24 mouse cellular contexts compared by ENCODE assay signal in the genomic region with DNA sequence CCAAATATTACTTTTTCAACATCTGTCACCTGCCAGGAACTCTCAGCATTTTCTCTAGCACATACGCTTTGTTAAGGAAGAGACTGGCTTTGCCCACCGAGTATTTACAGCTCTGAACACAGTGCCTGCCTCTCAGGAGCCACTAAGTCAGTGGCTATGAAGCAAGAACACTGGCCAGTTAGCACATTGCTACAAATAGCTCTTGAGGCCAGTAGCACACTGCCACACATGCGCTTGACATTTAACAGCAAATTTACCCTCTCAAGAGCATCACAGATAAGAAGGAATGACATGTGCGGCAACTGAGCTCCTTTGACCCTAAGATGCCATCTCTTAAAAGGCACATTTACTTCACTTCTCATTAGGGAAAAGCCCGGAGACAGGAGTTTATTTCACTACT.
DNase-seq lines count a peak whose midpoint lies in the region; ATAC-seq and TF ChIP-seq lines count a peak whose summit lies in the region.
"Had no signal": no experiment of that assay in that cellular context is flagged by ENCODE, and none has a peak within 500 bp of the region (broad histone marks: within the 10 kb centered on the region; RNA-seq: fewer than 3 reads in every experiment).

No protein-coding gene starts in this region.

- peak overlapping the region; percentile 64; the same call in 1 of the 2 replicates for H3K27ac ChIP-seq in heart, embryonic 11.5 days (ENCODE audit: low read depth, low read length)
- peak overlapping the region; percentile 85 for H3K27ac ChIP-seq in heart, postnatal 0 days (ENCODE audit: low read depth)
- H3K27ac ChIP-seq: embryonic facial prominence, embryonic 12.5 days; forebrain, embryonic 12.5 days; intestine, embryonic 15.5 days; limb, embryonic 10.5 days; midbrain, embryonic 15.5 days; neural tube, embryonic 12.5 days had no signal

- no peak overlapping the region for H3K4me3 ChIP-seq in heart, embryonic 11.5 days (ENCODE audit: low read depth, low read length)
- H3K4me3 ChIP-seq in heart, postnatal 0 days (ENCODE audit: low read depth, low read length): no peak overlapping the region
- H3K4me3 ChIP-seq: embryonic facial prominence, embryonic 12.5 days; forebrain, embryonic 12.5 days; intestine, embryonic 15.5 days; limb, embryonic 10.5 days; midbrain, embryonic 15.5 days; neural tube, embryonic 12.5 days had no signal

- 0 out of 2 replicates have a peak, but pooled peaks have one; percentile 53 for ATAC-seq in heart, embryonic 11.5 days (replicated peaks; ENCODE audit: insufficient number of reproducible peaks, low FRiP score, low TSS enrichment)
- peak; percentile 88 for ATAC-seq in heart, postnatal 0 days (ENCODE audit: insufficient read depth, low read depth)
- ATAC-seq: activated CD4-positive, CD25-positive, alpha-beta regulatory T cell, adult 4 months; hindbrain, embryonic 16.5 days; intestine, embryonic 15.5 days; midbrain, embryonic 15.5 days had no signal

- TF ChIP-seq EP300 in heart, postnatal 0 days (IDR thresholded peaks at IDR 0.05; ENCODE audit: low read depth): no peak

- no peak overlapping the region for H3K9ac ChIP-seq in heart, embryonic 11.5 days (ENCODE audit: low read depth, low read length)
- no peak overlapping the region for H3K9ac ChIP-seq in heart, postnatal 0 days (replicated peaks; ENCODE audit: low read depth, low read length)
- H3K9ac ChIP-seq: embryonic facial prominence, embryonic 12.5 days; forebrain, embryonic 12.5 days; intestine, embryonic 15.5 days; midbrain, embryonic 15.5 days; neural tube, embryonic 12.5 days had no signal

- no peaks in the 10 kb centered on the region for H3K36me3 ChIP-seq in heart, embryonic 11.5 days (ENCODE audit: control insufficient read depth, insufficient read depth, low read length)
- no peaks in the 10 kb centered on the region for H3K36me3 ChIP-seq in heart, postnatal 0 days (replicated peaks; ENCODE audit: control insufficient read depth, insufficient read depth, low read length)
- H3K36me3 ChIP-seq: embryonic facial prominence, embryonic 12.5 days; forebrain, embryonic 12.5 days; intestine, embryonic 15.5 days; limb, embryonic 10.5 days; midbrain, embryonic 15.5 days; neural tube, embryonic 12.5 days had no signal

- 37% methylated on average over 5 of the region's 5 CpGs for WGBS in heart, embryonic 11.5 days (ENCODE audit: insufficient replicate concordance)
- WGBS in heart, postnatal 0 days: 23% methylated on average over 5 of the region's 5 CpGs

- DNase-seq in heart, adult 8-10 months (ENCODE audit: low spot score): peak; percentile 31
- no peak for DNase-seq in heart, postnatal 36 days
- peak; percentile 35 for DNase-seq in 416B (ENCODE audit: low read depth)
- peak; percentile 76 for DNase-seq in heart, postnatal 0 days (ENCODE audit: low spot score)
- DNase-seq in MN1 (ENCODE audit: low spot score): no peak
- DNase-seq in cerebellum, adult 9-10 months: no peak
- DNase-seq: adrenal gland, adult 8-10 months; cerebellum, adult 11-12 months; cerebellum, postnatal 14 days; kidney, adult 9 months; kidney, postnatal 14 days; liver; lung, postnatal 14 days; right cerebral cortex, postnatal 14 days; thymus, postnatal 14 days had no signal

- H3K4me1 ChIP-seq in heart, embryonic 11.5 days (ENCODE audit: control insufficient read depth, insufficient read depth, low read length): peaks cover 28% of the 10 kb centered on the region
- peaks cover 17% of the 10 kb centered on the region for H3K4me1 ChIP-seq in heart, postnatal 0 days (ENCODE audit: control insufficient read depth, insufficient read depth)
- H3K4me1 ChIP-seq: forebrain, embryonic 12.5 days; intestine, embryonic 15.5 days; midbrain, embryonic 15.5 days; neural tube, embryonic 12.5 days had no signal

- intact Hi-C loops in heart, postnatal 36 days (cut with DNase I): no loop called here

- TF ChIP-seq CTCF in heart, postnatal 0 days (IDR thresholded peaks at IDR 0.05; ENCODE audit: low read depth): no peak

- H3K27me3 ChIP-seq in heart, embryonic 11.5 days (ENCODE audit: control insufficient read depth, insufficient read depth, low read length): no peaks in the 10 kb centered on the region
- no peaks in the 10 kb centered on the region for H3K27me3 ChIP-seq in heart, postnatal 0 days (ENCODE audit: control insufficient read depth, insufficient read depth, low read length)
- H3K27me3 ChIP-seq: embryonic facial prominence, embryonic 12.5 days; forebrain, embryonic 12.5 days; intestine, embryonic 15.5 days; midbrain, embryonic 15.5 days; neural tube, embryonic 12.5 days had no signal

- no peaks in the 10 kb centered on the region for H3K9me3 ChIP-seq in heart, embryonic 11.5 days (replicated peaks; ENCODE audit: control insufficient read depth, low read length)
- no peaks in the 10 kb centered on the region for H3K9me3 ChIP-seq in heart, postnatal 0 days (replicated peaks; ENCODE audit: control insufficient read depth, low read length)
- H3K9me3 ChIP-seq: embryonic facial prominence, embryonic 12.5 days; forebrain, embryonic 12.5 days; intestine, embryonic 15.5 days; limb, embryonic 10.5 days; midbrain, embryonic 15.5 days; neural tube, embryonic 12.5 days had no signal

- H3K4me2 ChIP-seq in heart, embryonic 11.5 days: peak overlapping the region; percentile 17
- H3K4me2 ChIP-seq in heart, postnatal 0 days (ENCODE audit: low read depth, low read length): no peak overlapping the region
- H3K4me2 ChIP-seq: embryonic facial prominence, embryonic 12.5 days; forebrain, embryonic 12.5 days; intestine, embryonic 15.5 days; midbrain, embryonic 15.5 days; neural tube, embryonic 12.5 days had no signal

Comparison
In these comparisons a context has a peak if more than half of its experiments do, and no peak if none do; other contexts are left out.
1. DNase-seq: peak in heart, adult 8-10 months (single experiment), 416B (single experiment) and heart, postnatal 0 days (single experiment); none in heart, postnatal 36 days (0 of 2), MN1 (single experiment) and cerebellum, adult 9-10 months (single experiment).